Mouse (Mus musculus) liver, embryonic 14.5 days (tissue): ENCODE measurements around the gene Serpinb9. TPM values are rescaled to one million over a fixed set of nuclear protein-coding genes. Genes with fewer than 3 reads are reported as not detected.

Source experiments
- ATAC-seq: fragments of 200-750 bp; cut with Nextera tagmentation; 2 replicates; pipeline ENCODE4 v1.8.0; 2017; ENCODE audit warnings: moderate number of reproducible peaks, mild to moderate bottlenecking, moderate library complexity; ENCODE audit not compliant: insufficient read depth
- DNase-seq, 3 experiments: peaks; one replicate each; pipeline ENCODE4 v3.0.0-alpha.2; 2012 to 2013; ENCODE audit warnings: low read depth in 3 of 3, low spot score in 3 of 3
- H3K27ac ChIP-seq: fragments of 300-500 bp; sonication (generic); 2 replicates; pipeline ENCODE4 v1.5.1; 2014; ENCODE audit warnings: moderate library complexity, mild to moderate bottlenecking, control low read depth, inconsistent platforms
- H3K27me3 ChIP-seq: fragments of 300-500 bp; sonication (generic); 2 replicates; pipeline ENCODE4 v1.6.1; 2014; ENCODE audit warnings: mild to moderate bottlenecking, low read length, moderate library complexity; ENCODE audit not compliant: control insufficient read depth, insufficient read depth
- H3K36me3 ChIP-seq: fragments of 300-500 bp; sonication (generic); replicated peaks from 2 replicates; pipeline ENCODE4 v1.6.1; 2014; ENCODE audit warnings: low read depth; ENCODE audit not compliant: control insufficient read depth, insufficient read depth
- H3K4me1 ChIP-seq, 2 experiments: fragments of 200-500 bp in 1 of 2; fragments of 300-500 bp in 1 of 2; sonication (generic) in 1 of 2; replicated peaks; 2 replicates each; pipeline ENCODE4 v1.6.1; 2012 to 2014; ENCODE audit warnings: antibody characterized with exemption in 1 of 2, inconsistent platforms in 1 of 2, low read length in 1 of 2; ENCODE audit not compliant: control insufficient read depth in 2 of 2, insufficient read depth in 2 of 2
- H3K4me2 ChIP-seq: fragments of 300-500 bp; sonication (generic); 2 replicates; pipeline ENCODE4 v1.6.1; 2014; ENCODE audit warnings: low read depth, mild to moderate bottlenecking, control low read depth, moderate library complexity
- H3K4me3 ChIP-seq, 2 experiments: fragments of 200-500 bp in 1 of 2; fragments of 300-500 bp in 1 of 2; sonication (generic) in 1 of 2; 2 replicates each; pipeline ENCODE4 v1.5.1; 2012 to 2014; ENCODE audit warnings: low read depth in 2 of 2, low read length in 2 of 2, mild to moderate bottlenecking in 2 of 2, control low read depth in 1 of 2, inconsistent platforms in 1 of 2, moderate library complexity in 1 of 2; ENCODE audit not compliant: insufficient read depth in 1 of 2
- H3K9ac ChIP-seq: fragments of 300-500 bp; sonication (generic); replicated peaks from 2 replicates; pipeline ENCODE4 v1.6.1; 2014; ENCODE audit warnings: mild to moderate bottlenecking, control low read depth, moderate library complexity
- H3K9me3 ChIP-seq: fragments of 300-500 bp; sonication (generic); 2 replicates; pipeline ENCODE4 v1.6.1; 2016; ENCODE audit warnings: low read length, mixed read lengths; ENCODE audit not compliant: control insufficient read depth
- CTCF ChIP-seq: IDR thresholded peaks from 2 replicates; pipeline ENCODE4 v1.5.1; 2016; ENCODE audit warnings: antibody characterized with exemption, low read depth, control low read depth
- EP300 ChIP-seq: IDR thresholded peaks from 2 replicates; pipeline ENCODE4 v1.6.1; 2016; ENCODE audit warnings: antibody characterized with exemption, low read depth
- WGBS: fragments of 180-500 bp; shearing (Covaris S2); extraction: QIAGEN DNeasy Blood & Tissue Kit; methylation state at CpG from one replicate; pipeline ENCODE4 v1.1.7; 2014; ENCODE audit not compliant: insufficient replicate concordance; 5-methylcytosine and 5-hydroxymethylcytosine counted together
- polyA plus RNA-seq, 2 experiments: library from polyadenylated mRNA; depleted of rRNA in 1 of 2; stranded (reverse) in 1 of 2; unstranded in 1 of 2; fragments of >200 nt; fragmentation: Nextera tagmentation in 1 of 2; extraction: Ambion mirVana in 1 of 2; gene quantifications; 2 replicates each; pipeline versions ENCODE4 v1.2.1 to v1.2.3; 2012 to 2014

Gene Serpinb9
- polyA plus RNA-seq, 2 experiments: 1.0 to 2.7 TPM

DNA sequence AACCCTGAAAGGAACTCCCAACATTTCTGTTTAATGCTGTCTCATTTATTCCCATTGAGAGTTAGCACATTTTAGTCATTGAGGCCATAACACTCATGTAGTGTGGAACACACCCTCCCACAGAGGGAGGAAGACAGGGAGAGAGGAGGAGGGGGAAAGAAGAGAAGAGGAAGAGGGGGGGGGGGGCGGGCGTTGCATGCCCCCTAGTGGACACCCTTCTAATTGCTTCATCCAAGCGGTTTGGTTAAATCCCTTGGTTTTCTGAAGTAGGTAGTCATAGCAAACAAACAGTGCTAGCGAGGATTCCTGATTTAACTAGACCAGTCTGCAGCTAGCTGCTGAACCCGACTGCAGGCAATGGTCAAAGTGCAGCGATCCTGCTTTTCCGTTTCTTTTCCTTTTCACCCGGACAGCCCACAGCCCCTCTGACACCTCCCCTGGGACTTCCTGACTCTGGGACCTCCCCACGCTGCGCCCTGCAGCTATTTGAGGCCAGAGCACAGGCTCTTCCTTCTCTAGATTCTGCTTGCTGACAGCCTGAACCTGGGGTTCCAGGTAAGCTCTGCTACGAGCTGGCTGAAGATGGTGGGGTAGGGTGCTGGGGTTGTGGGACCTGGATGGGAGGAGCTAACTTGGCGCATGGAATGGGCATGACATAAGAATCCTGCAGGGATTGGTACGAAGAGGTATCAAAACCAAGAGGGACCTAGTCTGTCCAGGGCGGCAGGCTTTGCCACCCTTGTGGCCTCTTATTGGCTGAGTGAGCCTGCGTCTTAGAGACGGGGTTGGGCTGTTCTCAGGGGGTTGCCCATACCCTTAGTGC lies 37.9 kb upstream of the Serpinb9 start, which contains the start of gene Serpinb6b:
Gene Serpinb6b (plus strand): TSS at position 221 of the 823 bp plus-strand sequence.
- DNase-seq (peak in 1 of 3 experiments; percentile 27), ATAC-seq (no peak)
- H3K4me3 ChIP-seq: peak within 1 kb of the TSS; percentile 49 to 62
- peaks cover 46 to 54% of the 10 kb centered on the region in 2 experiments for H3K4me1 ChIP-seq
- WGBS: 13% methylated on average over 16 of the region's 16 CpGs
- H3K4me2 ChIP-seq: peak within 1 kb of the TSS; percentile 80
- H3K27me3 ChIP-seq: no peaks in the 10 kb centered on the region
- no peaks in the 10 kb centered on the region for H3K9me3 ChIP-seq
- H3K27ac ChIP-seq: peak within 1 kb of the TSS; percentile 77
- H3K9ac ChIP-seq: peak within 1 kb of the TSS; percentile 72
- TF ChIP-seq EP300: no peak
- TF ChIP-seq CTCF: peak; percentile 68
- H3K36me3 ChIP-seq: no peaks in the 10 kb centered on the region

- Histone ChIP-seq H3K4me1 (peaks cover 55 to 63% of the 10 kb centered on the region in 2 experiments), H3K9ac (peak overlapping the region; percentile 72), H3K27ac (peak overlapping the region; percentile 77), H3K4me3 (no peak overlapping the region), H3K9me3 (no peaks in the 10 kb centered on the region), H3K27me3 (no peaks in the 10 kb centered on the region), H3K36me3 (no peaks in the 10 kb centered on the region), H3K4me2 (peak overlapping the region; percentile 80)
- ATAC-seq: no peak
- 20% methylated on average over 5 of the region's 5 CpGs for WGBS
- no peak for TF ChIP-seq CTCF
- TF ChIP-seq EP300: no peak
- no peak for DNase-seq
Measured at GRCm38 (mm10) chr13:32966116-32966515, 36.9 kb upstream of the Serpinb9 start.

GRCm38 (mm10) chr13:32967233-32967632 lies 35.8 kb upstream of the Serpinb9 start:
- Histone ChIP-seq H3K9ac (no peak overlapping the region; the same call in 1 of the 2 replicates), H3K36me3 (no peaks in the 10 kb centered on the region), H3K9me3 (no peaks in the 10 kb centered on the region), H3K27ac (peak overlapping the region; percentile 97), H3K4me1 (peaks cover 63 to 71% of the 10 kb centered on the region in 2 experiments), H3K4me3 (no peak overlapping the region), H3K4me2 (no peak overlapping the region), H3K27me3 (no peaks in the 10 kb centered on the region)
- DNase-seq (no peak), ATAC-seq (no peak)
- TF ChIP-seq CTCF: no peak
- TF ChIP-seq EP300: no peak

DNA sequence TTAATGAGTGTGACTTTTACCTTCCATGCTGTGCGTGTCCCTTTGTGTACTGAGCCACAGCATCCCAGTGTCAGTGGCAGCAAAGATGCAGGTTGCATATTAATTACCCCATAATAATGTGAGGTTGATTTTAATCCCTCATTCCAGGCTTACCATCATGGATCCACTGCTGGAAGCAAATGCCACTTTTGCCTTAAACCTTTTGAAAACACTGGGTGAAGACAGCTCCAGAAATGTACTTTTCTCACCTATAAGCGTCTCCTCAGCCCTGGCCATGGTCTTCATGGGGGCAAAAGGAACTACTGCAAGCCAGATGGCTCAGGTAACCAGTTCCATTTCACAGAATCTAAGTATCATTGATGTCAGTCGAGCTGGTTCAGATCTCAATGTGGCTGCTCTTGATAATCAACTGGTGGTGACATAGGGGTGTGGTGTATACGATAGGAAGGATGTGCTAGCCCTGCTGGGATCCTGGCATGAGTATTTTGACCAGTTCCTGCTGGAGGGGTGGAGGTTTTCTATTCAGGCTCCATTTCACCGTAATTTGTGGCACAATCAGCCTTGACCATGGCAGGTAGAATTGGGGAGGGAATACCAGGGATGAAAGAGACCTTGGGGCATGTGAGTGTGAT lies 34.6 kb upstream of the Serpinb9 start:
- Histone ChIP-seq H3K9me3 (no peaks in the 10 kb centered on the region), H3K27me3 (no peaks in the 10 kb centered on the region), H3K4me3 (peak overlapping the region; percentile 55 to 60), H3K4me1 (peaks cover 63 to 71% of the 10 kb centered on the region in 2 experiments), H3K27ac (peak overlapping the region; percentile 97), H3K9ac (peak overlapping the region; percentile 92), H3K4me2 (peak overlapping the region; percentile 91), H3K36me3 (no peaks in the 10 kb centered on the region)
- DNase-seq: peak; percentile 89 to 90 (median 89)
- whole genome bisulfite sequencing: 19% methylated on average over 5 of the region's 5 CpGs
- TF ChIP-seq CTCF (no peak), EP300 (peak; percentile 99)
- ATAC-seq: peak; percentile 95

- no peaks in the 10 kb centered on the region for H3K9me3 ChIP-seq
- H3K4me3 ChIP-seq: peak overlapping the region; percentile 55 to 60
- no peak for TF ChIP-seq EP300
- no peak for TF ChIP-seq CTCF
- no peaks in the 10 kb centered on the region for H3K36me3 ChIP-seq
- peak; percentile 78 for ATAC-seq
- peak overlapping the region; percentile 91 for H3K4me2 ChIP-seq
- no peaks in the 10 kb centered on the region for H3K27me3 ChIP-seq
- DNase-seq: peak in 1 of 3 experiments; percentile 40
- 25% methylated on average over 4 of the region's 4 CpGs for WGBS
- H3K27ac ChIP-seq: peak overlapping the region; percentile 97
- peaks cover 63 to 71% of the 10 kb centered on the region in 2 experiments for H3K4me1 ChIP-seq
- H3K9ac ChIP-seq: peak overlapping the region; percentile 92
Measured at GRCm38 (mm10) chr13:32968996-32969640, 33.9 kb upstream of the Serpinb9 start.
